Mouse (Mus musculus) bone marrow macrophage, adult 2 months (primary cell): ENCODE results near the gene Zbtb33. TPM values are rescaled to one million over a fixed set of nuclear protein-coding genes. Genes with fewer than 3 reads are reported as not detected.
A peak's percentile ranks its signal among the peaks of the same experiment; 100 is the strongest.
"Not testable (repeated sequence)": the region's sequence is repeated elsewhere in the genome, so short reads cannot be mapped to it uniquely, and the experiment has no call there.

Experiments
- H3K27ac ChIP-seq: 2 replicates; pipeline ENCODE4 v1.5.1; 2012; ENCODE audit warnings: low read depth, low read length; ENCODE audit not compliant: insufficient read depth
- H3K4me1 ChIP-seq: 2 replicates; pipeline ENCODE4 v1.6.1; 2012; ENCODE audit warnings: low read length; ENCODE audit not compliant: control insufficient read depth, insufficient read depth
- H3K4me3 ChIP-seq: 2 replicates; pipeline ENCODE4 v1.5.1; 2012; ENCODE audit warnings: mild to moderate bottlenecking, low read length, moderate library complexity; ENCODE audit not compliant: insufficient read depth
- CTCF ChIP-seq: IDR thresholded peaks from 2 replicates; pipeline ENCODE4 v1.5.1; 2012; ENCODE audit warnings: low read depth, mild to moderate bottlenecking, low read length, moderate library complexity
- POLR2A ChIP-seq: IDR thresholded peaks from 2 replicates; pipeline ENCODE4 v1.6.1; 2012; ENCODE audit warnings: mild to moderate bottlenecking, low read depth, low read length, borderline replicate concordance
- polyA plus RNA-seq: library from polyadenylated mRNA; stranded (reverse); fragments of >200 nt; gene quantifications from 2 replicates; pipeline ENCODE4 v1.2.4, GENCODE M21; 2012; ENCODE audit not compliant: missing spikeins, insufficient read depth, insufficient read length

Zbtb33 gene
- polyA plus RNA-seq: 13.2 and 18.0 TPM in 2 replicates

DNA sequence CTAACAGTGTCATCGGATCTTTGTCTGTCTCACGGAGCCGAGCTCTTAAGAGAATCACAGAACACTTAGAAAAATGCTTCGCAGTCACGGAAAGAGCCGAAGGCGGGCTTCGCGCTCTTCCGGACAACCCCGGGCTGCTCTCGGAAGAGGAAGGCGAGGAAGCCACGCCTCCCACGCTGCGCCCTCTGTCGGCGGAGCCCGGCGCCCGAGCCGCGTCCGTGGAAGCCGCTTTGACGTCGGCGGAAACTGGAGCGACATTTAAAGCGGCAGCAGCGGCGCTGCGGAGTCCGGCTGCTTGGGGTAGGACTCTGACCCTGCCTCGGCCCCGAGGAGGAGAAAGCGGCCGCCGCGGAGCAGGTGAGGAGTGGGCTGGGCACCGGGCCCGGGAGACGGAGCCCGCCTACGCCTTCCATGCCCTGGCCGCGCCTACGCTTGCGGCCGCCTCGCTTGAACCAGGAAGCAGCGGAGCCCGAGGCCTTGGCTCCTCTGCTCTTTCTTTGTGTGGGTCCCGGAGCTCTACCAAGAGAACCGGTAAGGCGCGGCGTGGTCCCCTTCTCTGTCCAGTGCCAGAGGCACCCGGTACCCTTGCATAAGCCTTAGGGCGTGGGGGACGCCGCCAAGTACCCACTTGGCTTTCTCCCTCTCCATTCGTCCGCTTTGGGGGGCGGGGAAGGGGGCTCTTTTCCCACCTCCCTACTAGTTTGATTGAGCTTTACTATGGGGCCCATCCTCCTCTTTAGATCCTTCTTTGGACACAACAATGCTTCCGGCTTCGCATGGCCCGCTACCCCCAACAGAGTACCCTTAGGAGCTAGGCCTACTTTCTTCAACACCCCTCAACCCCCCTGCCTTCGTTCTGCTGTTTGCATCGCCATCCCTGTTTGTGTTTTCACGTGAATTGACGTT, at the start of gene Zbtb33:
Gene Zbtb33 (plus strand): TSS at position 242 of the 906 bp plus-strand sequence.
- Histone ChIP-seq H3K4me1 (peaks cover 8% of the 10 kb centered on the region), H3K27ac (peak within 1 kb of the TSS; percentile 60), H3K4me3 (peak within 1 kb of the TSS; percentile 89)
- TF ChIP-seq CTCF: 0 out of 2 replicates have a peak, but pooled peaks have one; percentile 19
- no peak for TF ChIP-seq POLR2A

DNA sequence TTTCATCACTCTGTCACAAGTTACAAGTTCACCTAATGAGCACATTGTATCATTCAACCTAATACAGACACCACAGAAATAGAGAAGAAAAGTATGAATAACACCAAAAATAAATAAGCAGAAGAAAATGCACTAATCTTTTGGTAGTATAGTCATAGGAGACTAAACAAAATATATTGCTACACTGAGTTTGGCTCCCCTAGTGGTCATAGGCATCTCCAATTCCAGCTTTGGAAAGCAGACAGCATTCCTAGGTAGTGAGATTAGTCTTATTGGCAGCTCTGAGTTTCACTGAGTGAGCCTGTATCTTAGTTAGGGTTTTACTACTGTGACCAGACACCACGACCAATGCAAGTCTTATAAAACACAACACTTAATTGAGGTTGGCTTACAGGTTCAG, 30.5 kb upstream of the Zbtb33 start:
- no peak for TF ChIP-seq CTCF
- TF ChIP-seq POLR2A: no peak
- Histone ChIP-seq H3K4me3 (no peak overlapping the region), H3K27ac (no peak overlapping the region), H3K4me1 (no peaks in the 10 kb centered on the region)

DNA sequence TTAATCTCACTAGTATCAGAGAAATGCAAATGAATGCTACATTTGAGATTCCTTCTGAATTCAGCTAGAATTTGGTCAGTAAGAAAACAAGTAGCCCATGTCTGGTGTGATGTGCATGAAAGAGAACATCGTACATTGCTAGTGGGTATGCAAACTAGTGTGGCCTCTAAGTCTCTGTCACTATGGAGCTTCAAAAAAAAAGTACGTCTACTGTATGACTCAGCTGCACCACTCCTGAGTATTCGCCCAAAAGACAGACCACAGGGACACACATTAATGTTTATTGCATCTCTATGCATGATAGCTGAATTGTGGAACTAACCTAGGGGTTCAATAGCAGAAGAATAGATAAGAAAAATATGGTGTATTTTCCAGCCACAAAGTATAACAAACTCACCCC, 24.3 kb upstream of the Zbtb33 start:
- TF ChIP-seq POLR2A: no peak
- no peak for TF ChIP-seq CTCF
- no peaks in the 10 kb centered on the region for H3K4me1 ChIP-seq
- H3K27ac ChIP-seq: no peak overlapping the region
- no peak overlapping the region for H3K4me3 ChIP-seq

DNA sequence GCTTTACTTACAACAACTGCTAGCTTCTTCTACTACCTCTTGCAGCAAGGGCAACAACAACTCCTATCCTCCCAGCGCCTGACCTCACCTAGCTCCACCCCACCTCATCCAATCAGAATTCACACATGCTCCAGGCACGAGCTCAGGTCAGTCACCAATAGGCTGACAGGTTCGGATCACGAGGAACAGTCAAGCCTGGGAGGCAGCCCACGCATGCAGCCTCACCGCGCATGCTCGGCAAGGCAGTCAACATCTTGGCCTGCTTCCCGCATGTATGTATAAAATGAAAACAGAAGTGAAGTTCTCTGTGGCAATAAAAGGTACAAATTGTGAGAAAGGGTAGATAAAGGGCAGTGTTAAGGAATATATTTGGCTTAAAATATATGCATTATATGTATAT, 23.5 kb upstream of the Zbtb33 start:
- H3K4me3 ChIP-seq: no peak overlapping the region
- TF ChIP-seq CTCF (no peak), POLR2A (no peak)
- no peak overlapping the region for H3K27ac ChIP-seq
- H3K4me1 ChIP-seq: no peaks in the 10 kb centered on the region

DNA sequence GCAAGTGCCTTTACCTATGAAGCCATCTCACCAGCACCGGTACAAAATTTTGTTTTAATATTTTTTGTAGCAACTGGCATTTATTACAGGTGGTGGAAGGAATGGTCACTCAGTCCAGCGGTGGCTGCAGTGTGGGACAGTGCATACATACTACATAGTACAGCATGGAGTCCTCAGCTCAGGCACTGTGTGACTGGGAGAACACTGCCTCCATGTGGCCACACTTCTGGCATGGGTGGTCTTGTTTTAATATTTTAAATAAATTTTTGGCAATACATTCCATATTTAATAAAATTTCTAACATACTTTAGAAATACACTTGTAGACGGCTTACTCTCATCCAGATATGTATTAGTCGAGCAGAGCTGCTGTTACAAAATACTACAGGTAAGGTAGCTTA, 23.0 kb upstream of the Zbtb33 start:
- TF ChIP-seq CTCF (no peak), POLR2A (no peak)
- no peaks in the 10 kb centered on the region for H3K4me1 ChIP-seq
- no peak overlapping the region for H3K27ac ChIP-seq

DNA sequence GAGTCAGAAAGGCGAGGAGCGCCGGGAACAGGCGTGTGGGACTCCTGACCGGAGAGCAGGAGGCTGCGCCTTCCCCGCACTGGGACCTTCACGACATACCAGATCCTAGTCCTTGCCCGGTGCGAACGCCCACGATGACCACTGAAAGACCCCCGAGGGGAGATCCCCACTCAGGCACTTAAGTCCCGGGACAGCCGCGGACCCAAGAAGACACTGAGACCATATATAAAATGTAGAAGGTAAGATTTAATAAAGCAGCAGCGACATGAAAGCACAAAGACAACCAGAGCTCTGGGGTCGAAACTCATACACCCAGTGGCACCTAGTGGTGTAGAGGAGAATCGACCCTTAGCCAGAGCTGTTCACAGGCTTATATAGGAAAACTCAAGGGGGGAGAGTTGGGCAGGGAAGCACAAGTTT, 9.7 kb upstream of the Zbtb33 start:
- H3K4me3 ChIP-seq: 0 out of 2 replicates have a peak overlapping the region, but pooled peaks have one; percentile 22
- not testable (repeated sequence) for H3K4me1 ChIP-seq

More for the DNA sequence above, 23.0 kb upstream of the Zbtb33 start:
- H3K4me3 ChIP-seq: no peak overlapping the region

DNA sequence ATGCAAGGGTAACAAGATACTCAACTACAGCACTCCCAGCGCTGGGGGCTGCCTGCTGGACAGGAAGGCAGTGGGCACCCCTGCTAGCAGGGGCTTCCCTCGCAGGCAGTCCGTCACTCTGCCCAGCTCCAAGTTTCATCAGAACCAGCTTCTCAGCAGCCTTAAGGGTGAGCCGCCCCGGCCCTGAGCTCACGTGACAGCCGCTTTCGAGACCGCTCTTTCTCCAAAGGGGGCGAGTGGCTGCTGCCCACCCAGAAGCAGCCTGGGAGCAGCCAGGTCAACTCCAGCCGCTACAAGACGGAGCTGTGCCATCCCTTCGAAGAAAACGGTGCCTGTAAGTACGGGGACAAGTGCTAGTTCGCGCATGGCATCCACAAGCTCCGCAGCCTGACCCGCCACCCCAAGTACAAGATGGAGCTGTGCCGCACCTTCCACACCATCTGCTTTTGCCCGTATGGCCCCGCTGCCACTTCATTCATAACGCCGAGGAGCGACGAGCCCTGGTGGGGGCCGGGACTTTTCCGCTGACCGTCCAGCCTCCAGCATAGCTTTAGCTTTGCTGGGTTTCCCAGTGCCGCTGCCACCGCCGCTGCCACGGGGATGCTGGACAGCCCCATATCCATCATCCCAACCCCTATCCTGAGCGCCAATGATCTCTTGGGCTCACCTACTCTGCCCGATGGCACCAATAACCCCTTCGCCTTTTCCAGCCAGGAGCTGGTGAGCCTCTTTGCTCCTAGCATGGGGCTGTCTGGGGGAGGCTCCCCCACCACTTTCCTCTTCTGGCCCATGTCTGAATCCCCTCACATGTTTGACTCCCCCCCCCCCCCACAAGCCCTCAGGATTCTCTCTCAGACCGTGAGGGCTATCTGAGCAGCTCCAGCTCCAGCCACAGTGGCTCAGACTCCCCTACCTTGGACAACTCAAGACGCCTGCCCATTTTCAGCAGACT, 8.7 kb upstream of the Zbtb33 start:
- no peak overlapping the region for H3K27ac ChIP-seq

More for the DNA sequence above, 9.7 kb upstream of the Zbtb33 start:
- not testable (repeated sequence) for H3K27ac ChIP-seq

DNA sequence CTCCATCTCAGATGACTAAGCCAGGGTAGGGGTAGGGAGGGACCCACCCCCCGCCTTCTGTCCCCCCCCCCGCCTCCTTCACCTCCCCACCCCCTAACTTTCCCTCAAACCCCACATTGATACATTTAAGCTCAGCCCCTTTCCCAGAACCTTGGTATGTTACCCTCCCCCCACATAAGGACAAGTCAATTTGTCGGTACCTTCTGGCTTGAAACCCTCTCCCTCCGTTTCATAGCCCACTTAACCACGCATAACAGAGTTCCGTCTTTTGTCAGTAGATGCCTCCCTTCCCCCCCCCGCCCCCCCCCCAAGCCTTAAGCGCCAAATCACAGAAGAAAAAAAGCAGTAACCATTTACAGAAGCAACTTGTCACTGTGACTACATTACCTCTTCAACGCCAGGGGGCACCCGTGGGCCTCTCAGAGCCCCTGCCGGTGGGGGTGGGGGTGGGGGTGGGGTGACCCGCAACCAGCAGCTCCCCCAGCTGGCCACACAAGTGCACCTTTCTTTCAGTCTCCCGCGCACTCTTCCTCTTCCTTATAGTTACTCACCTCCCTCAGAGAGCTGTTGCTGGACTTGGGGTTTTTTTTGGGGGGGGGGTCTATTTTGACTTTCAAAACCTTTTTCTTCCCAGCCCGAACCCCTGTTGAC, 7.9 kb upstream of the Zbtb33 start:
- H3K4me3 ChIP-seq: no peak overlapping the region

More for the DNA sequence above, 8.7 kb upstream of the Zbtb33 start:
- TF ChIP-seq POLR2A (no peak), CTCF (no peak)
- H3K4me3 ChIP-seq: peak overlapping the region; percentile 59
- H3K4me1 ChIP-seq: no peaks in the 10 kb centered on the region; the same call in 1 of the 2 replicates

DNA sequence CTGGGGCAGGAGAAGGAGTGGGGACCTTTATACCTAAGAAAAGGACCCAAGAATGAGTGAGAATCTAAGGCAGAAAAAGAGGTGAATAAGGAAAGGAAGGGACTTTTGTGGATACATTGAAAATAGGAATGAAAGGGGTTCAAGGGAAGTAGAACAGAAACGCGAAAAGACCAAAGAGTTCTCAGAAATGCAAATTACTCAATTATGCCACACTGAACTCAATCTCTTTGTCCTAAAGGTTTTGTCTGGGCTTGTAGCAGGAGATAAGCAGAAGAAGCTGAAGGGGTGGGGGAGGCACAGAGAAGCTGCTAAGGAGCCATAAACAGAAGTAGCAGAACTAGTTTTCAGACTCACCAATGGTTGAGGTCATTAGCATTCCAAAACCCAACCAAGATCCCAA, 4.1 kb upstream of the Zbtb33 start:
- H3K4me3 ChIP-seq: no peak overlapping the region
- H3K4me1 ChIP-seq: no peaks in the 10 kb centered on the region; the same call in 1 of the 2 replicates
- H3K27ac ChIP-seq: no peak overlapping the region
- TF ChIP-seq CTCF (no peak), POLR2A (no peak)

More for the DNA sequence above, 7.9 kb upstream of the Zbtb33 start:
- Histone ChIP-seq H3K4me1 (no peaks in the 10 kb centered on the region; the same call in 1 of the 2 replicates), H3K27ac (no peak overlapping the region)
- TF ChIP-seq POLR2A: no peak
- TF ChIP-seq CTCF: no peak
